Mouse (Mus musculus) testis, adult 2 months (tissue): Measurements from ENCODE around the gene Rpap1. TPM values are rescaled to one million over a fixed set of nuclear protein-coding genes. Genes with fewer than 3 reads are reported as not detected.
"Not testable (repeated sequence)": the region's sequence is repeated elsewhere in the genome, so short reads cannot be mapped to it uniquely, and the experiment has no call there.

Experiments used
- H3K27ac ChIP-seq: fragments of 200-500 bp; 2 replicates; pipeline ENCODE4 v1.5.1; 2012; ENCODE audit warnings: low read depth, low read length; ENCODE audit not compliant: control insufficient read depth, insufficient read depth
- H3K27me3 ChIP-seq: fragments of 200-500 bp; 2 replicates; pipeline ENCODE4 v1.6.1; 2012; ENCODE audit warnings: mild to moderate bottlenecking, low read length, moderate library complexity; ENCODE audit not compliant: control insufficient read depth, insufficient read depth
- H3K36me3 ChIP-seq: fragments of 200-500 bp; 2 replicates; pipeline ENCODE4 v1.6.1; 2012; ENCODE audit warnings: mild to moderate bottlenecking, low read length; ENCODE audit not compliant: control insufficient read depth, insufficient read depth
- H3K4me1 ChIP-seq: fragments of 200-500 bp; 2 replicates; pipeline ENCODE4 v1.6.1; 2012; ENCODE audit warnings: low read length; ENCODE audit not compliant: control insufficient read depth, insufficient read depth
- H3K4me3 ChIP-seq: fragments of 200-500 bp; 2 replicates; pipeline ENCODE4 v1.5.1; 2012; ENCODE audit warnings: low read depth, mild to moderate bottlenecking, low read length, moderate library complexity, mixed read lengths; ENCODE audit not compliant: control insufficient read depth
- CTCF ChIP-seq: fragments of 200-500 bp; IDR thresholded peaks from 2 replicates; pipeline ENCODE4 v1.5.1; 2012; ENCODE audit warnings: low read depth, mild to moderate bottlenecking, inconsistent platforms, low read length, moderate library complexity; ENCODE audit not compliant: control insufficient read depth, insufficient read depth, insufficient replicate concordance
- POLR2A ChIP-seq: fragments of 200-500 bp; IDR thresholded peaks from 2 replicates; pipeline ENCODE4 v1.6.1; 2012; ENCODE audit warnings: low read depth, mild to moderate bottlenecking, inconsistent platforms, low read length, moderate library complexity; ENCODE audit not compliant: control insufficient read depth
- polyA plus RNA-seq: library from polyadenylated mRNA; depleted of rRNA; stranded (reverse); fragments of >200 nt; gene quantifications from 2 replicates; pipeline ENCODE4 v1.2.3, GENCODE M21; 2012

Rpap1 gene
- polyA plus RNA-seq, 1 experiment = 13.7 TPM

DNA sequence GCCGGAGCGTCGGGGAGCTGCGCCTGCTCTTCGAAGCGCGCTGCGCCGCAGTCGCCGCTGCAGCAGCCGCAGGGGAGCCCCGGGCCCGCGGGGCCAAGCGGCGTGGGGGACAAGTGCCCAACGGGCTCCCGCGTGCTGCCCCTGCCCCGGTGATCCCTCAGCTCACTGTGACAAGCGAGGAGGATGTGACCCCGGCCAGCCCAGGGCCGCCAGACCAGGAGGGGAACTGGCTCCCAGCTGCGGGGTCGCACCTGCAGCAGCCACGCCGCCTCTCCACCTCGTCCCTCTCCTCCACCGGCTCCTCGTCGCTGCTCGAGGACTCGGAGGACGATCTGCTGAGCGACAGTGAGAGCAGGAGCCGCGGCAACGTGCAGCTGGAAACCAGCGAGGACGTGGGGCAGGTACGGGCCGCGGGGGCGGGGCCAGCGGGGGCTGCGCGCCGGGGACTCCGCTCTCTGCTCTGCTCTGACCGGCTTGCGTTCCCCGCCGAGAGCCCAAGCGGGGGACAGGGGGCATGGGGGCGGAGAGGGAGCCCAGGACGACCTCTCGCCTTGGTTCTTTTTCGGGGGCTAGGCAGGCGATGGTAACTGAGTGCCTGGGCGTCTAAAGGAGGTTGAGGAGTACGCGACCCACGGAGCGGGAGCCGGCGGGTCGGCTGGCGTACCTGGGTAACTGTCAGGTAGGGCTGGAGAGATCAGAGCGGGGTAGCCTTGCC, 44.7 kb downstream of the Rpap1 start:
- Histone ChIP-seq H3K27ac (no peak overlapping the region), H3K27me3 (0 out of 2 replicates have a peak, but pooled peaks cover 2% of the 10 kb centered on the region), H3K4me1 (peaks cover 20% of the 10 kb centered on the region), H3K4me3 (peak overlapping the region; percentile 85), H3K36me3 (no peaks in the 10 kb centered on the region)
- TF ChIP-seq POLR2A = no peak
- TF ChIP-seq CTCF = no peak

DNA sequence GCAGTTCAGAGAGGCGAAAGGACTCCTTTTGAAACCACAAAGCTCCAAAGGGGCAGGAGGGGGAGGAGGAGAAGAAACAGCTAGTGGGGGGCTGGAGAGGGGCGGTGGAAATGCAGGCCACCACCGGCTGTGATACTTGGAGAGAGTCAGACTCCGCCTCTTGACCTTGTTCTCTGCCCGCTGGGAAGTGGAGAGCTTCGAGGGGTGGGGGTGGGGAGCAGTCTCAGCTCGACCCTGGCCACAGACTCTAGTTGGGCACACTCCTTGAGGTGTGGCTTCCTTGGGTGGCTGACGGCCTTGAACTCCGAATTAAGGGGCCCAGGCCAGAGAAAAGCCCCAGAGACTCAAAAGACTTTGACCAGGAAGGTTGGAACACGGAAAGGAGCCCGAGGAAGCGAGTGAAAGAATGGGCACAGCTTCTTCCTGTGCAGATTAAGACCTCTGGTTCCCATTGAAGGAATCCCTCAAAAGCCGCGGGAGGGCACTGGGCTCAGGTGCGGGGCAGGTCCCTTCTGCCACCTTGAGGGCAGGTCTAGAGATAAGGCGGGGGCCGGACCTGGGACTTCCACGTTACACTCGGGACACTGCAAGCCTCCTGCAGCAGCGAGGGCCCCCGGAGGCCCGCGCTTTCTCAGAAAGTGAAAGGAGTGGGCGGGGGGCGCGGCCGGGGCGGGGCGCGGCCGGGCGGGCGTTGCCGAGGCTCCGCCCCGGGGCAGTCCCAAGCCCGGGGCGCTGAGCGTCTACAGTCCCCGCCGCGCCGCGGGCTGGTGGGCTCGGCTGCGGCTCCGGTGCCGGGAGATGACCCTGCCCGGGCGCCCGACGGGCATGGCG, 45.5 kb downstream of the Rpap1 start, which contains the start of gene Itpka:
TSS of gene Itpka (plus strand) at position 757 of the 831 bp plus-strand sequence.
- 0 out of 2 replicates have a peak, but pooled peaks cover 2% of the 10 kb centered on the region for H3K27me3 ChIP-seq
- peak within 1 kb of the TSS; percentile 36 for H3K27ac ChIP-seq
- H3K36me3 ChIP-seq = no peaks in the 10 kb centered on the region
- H3K4me1 ChIP-seq = peaks cover 25% of the 10 kb centered on the region
- peak within 1 kb of the TSS; percentile 85 for H3K4me3 ChIP-seq
- TF ChIP-seq POLR2A (no peak), CTCF (no peak)

- TF ChIP-seq POLR2A (no peak), CTCF (no peak)
- Histone ChIP-seq H3K4me3 (no peak overlapping the region), H3K27me3 (0 out of 2 replicates have a peak, but pooled peaks cover 2% of the 10 kb centered on the region), H3K4me1 (peaks cover 25% of the 10 kb centered on the region), H3K36me3 (no peaks in the 10 kb centered on the region), H3K27ac (no peak overlapping the region)
These were observed 46.8 kb downstream of the Rpap1 start for GRCm38 (mm10) chr2:119740567-119740966.

GRCm38 (mm10) chr2:119737124-119737523, 50.2 kb downstream of the Rpap1 start:
- TF ChIP-seq POLR2A (no peak), CTCF (no peak)
- Histone ChIP-seq H3K27ac (no peak overlapping the region), H3K4me1 (peaks cover 7% of the 10 kb centered on the region), H3K36me3 (no peaks in the 10 kb centered on the region; the same call in 1 of the 2 replicates), H3K4me3 (no peak overlapping the region), H3K27me3 (no peaks in the 10 kb centered on the region)

- H3K27ac ChIP-seq = no peak overlapping the region
- no peak overlapping the region for H3K4me3 ChIP-seq
- H3K27me3 ChIP-seq = no peaks in the 10 kb centered on the region
- no peak for TF ChIP-seq POLR2A
- no peak for TF ChIP-seq CTCF
- H3K4me1 ChIP-seq = no peaks in the 10 kb centered on the region
- peaks cover under 1% of the 10 kb centered on the region for H3K36me3 ChIP-seq
These were observed 56.6 kb downstream of the Rpap1 start for GRCm38 (mm10) chr2:119730735-119731134.

- Histone ChIP-seq H3K4me1 (no peaks in the 10 kb centered on the region), H3K27ac (no peak overlapping the region), H3K36me3 (peaks cover 1% of the 10 kb centered on the region), H3K4me3 (no peak overlapping the region), H3K27me3 (no peaks in the 10 kb centered on the region)
- TF ChIP-seq CTCF (no peak), POLR2A (no peak)
These were observed 59.4 kb downstream of the Rpap1 start for GRCm38 (mm10) chr2:119727762-119728416.

DNA sequence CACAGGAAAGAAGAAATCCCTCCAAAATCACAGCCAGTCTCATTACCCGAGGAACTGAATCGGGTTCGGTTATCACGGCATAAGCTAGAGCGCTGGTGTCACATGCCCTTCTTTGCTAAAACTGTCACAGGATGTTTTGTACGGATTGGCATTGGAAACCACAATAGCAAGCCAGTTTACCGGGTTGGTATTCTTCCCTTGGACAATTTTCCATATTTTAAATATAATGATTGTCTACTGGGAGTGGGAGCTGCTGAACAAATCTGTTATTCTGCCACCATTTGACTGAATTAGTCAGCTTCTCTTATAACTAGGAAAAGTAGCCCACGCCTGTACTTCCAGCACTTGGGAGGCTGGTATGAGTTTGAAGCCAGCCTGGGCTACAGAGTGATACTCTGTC, 66.3 kb downstream of the Rpap1 start:
- no peaks in the 10 kb centered on the region for H3K4me1 ChIP-seq
- peaks cover 6% of the 10 kb centered on the region for H3K36me3 ChIP-seq
- H3K27ac ChIP-seq = no peak overlapping the region
- no peak overlapping the region for H3K4me3 ChIP-seq
- H3K27me3 ChIP-seq = no peaks in the 10 kb centered on the region
- TF ChIP-seq CTCF = no peak
- no peak for TF ChIP-seq POLR2A

DNA sequence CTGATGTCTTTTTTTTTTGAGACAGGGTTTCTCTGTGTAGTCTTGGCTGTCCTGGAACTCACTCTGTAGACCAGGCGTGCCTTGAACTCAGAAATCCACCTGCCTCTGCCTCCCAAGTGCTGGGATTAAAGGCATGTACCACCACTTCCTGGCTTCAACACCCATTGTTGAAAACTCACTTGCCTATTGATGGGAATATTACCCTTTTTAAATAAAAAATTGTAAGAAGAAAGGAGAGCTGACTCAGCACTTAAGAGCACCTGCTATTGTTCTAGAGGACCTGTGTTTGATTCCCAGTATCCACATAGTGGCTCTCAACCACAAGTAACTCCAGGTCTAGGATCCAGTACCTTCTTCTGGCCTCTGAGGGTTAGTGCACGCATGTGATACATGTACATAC, 71.5 kb downstream of the Rpap1 start:
- H3K36me3 ChIP-seq = not testable (repeated sequence)

More for the DNA sequence above, 71.5 kb downstream of the Rpap1 start:
- H3K27me3 ChIP-seq, H3K27ac ChIP-seq, H3K4me1 ChIP-seq, H3K4me3 ChIP-seq: not testable (repeated sequence)
